Mouse (Mus musculus): ENCODE measurements at regions not wholly inside any gene's neighbourhood (a gene's known extent, or its start where the extent isn't known, plus 50 kb on each side); places are given as distances from the start of the nearest gene placed in this dataset.

DNA sequence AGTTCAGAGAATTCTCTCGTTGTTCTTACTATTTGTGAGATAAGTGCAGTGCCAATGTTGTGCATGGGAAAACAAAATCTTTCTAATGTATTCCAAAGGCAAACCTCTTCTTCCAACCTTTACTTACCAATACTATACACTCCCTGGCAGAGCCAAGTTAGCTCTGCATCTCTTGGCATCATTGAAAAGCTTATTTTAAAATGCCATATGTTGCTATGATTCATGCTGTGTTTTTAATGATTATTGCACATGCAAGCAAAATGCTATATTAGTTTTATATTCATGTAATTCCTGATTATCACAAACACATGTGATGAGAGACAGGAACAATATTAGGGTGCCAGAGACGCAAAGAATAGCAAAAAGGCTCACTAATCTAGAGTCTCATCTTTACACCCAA, 64.3 kb upstream of the Pard3b start:
- no peak for DNase-seq (ENCODE audit: low spot score in 2 of 2)

DNA sequence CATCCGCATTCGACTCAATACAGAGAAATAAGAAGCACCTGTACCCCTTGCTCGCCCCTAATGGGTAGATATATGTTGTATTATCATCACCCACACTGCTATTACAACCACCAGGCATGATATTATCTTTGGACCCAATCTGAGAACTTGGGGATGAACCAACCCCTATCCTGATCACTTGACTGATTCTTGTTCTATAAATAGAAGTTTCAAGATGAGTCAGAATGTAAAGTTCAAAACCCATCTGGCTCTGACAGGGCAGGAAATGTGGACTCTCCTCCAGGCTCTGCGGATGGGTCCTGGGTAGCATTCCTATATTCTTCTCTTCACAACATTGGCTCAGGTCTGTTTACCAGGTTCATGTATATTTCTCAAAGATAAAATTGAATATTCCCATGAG, 61.9 kb upstream of the Pard3b start:
- DNase-seq (ENCODE audit: low spot score in 2 of 2) = no peak

DNA sequence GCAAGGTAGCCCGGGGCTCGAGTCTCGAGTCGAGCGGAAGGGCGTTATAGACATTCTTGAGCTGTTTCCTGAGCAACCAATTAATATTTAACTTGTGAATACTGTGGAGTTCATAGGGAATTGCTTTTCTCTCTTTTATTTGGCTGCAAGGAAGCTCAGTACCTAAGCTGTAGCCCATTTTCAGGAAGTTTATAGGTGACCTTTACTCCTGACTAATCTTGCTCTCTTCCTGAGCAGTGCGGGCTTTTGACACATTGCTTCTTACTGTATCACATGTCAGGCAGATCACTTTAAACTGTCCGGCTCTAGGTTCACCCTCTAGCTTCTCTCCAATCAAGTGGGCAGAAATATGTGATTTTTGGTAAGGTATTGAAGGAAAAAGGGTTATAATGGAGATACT, 51.4 kb upstream of the Pard3b start:
- DNase-seq (ENCODE audit: low spot score in 2 of 2) = no peak

Measured in right cerebral cortex, adult 2 months (tissue).